Mouse (Mus musculus) liver, adult (tissue): ENCODE data around the gene Tmem163.

Source experiments
- GATA4 ChIP-seq: IDR thresholded peaks from 2 replicates; pipeline ENCODE4 v1.6.1; 2014; ENCODE audit warnings: mild to moderate bottlenecking, low read length; ENCODE audit not compliant: insufficient replicate concordance

Tmem163 gene

GRCm38 (mm10) chr1:127444836-127445485, 234.4 kb downstream of the Tmem163 start:
- no peak for TF ChIP-seq GATA4

- no peak for TF ChIP-seq GATA4
Observed at GRCm38 (mm10) chr1:127442880-127443877, 236.2 kb downstream of the Tmem163 start.

GRCm38 (mm10) chr1:127441736-127442135, 237.6 kb downstream of the Tmem163 start:
- no peak for TF ChIP-seq GATA4

- no peak for TF ChIP-seq GATA4
Observed at GRCm38 (mm10) chr1:127441007-127441406, 238.3 kb downstream of the Tmem163 start.

- TF ChIP-seq GATA4 = no peak
Observed at GRCm38 (mm10) chr1:127439452-127439891, 239.9 kb downstream of the Tmem163 start.

- TF ChIP-seq GATA4 = no peak
Observed at GRCm38 (mm10) chr1:127437091-127437490, 242.3 kb downstream of the Tmem163 start.
